Mouse (Mus musculus): Measurements from ENCODE around the gene Olfr458. TPM values are rescaled to one million over a fixed set of nuclear protein-coding genes. Genes with fewer than 3 reads are reported as not detected.

Gene Olfr458
- polyA plus RNA-seq, 1 experiment from 2014 or later, result not detected

GRCm38 (mm10) chr6:42470542-42470941 lies 5.5 kb upstream of the Olfr458 start:
- ATAC-seq (replicated peaks; ENCODE audit: low FRiP score) (no peak), DNase-seq (ENCODE audit: low spot score) (no peak)
- Histone ChIP-seq H3K9ac (ENCODE audit: low read length) (no peak overlapping the region), H3K4me3 (ENCODE audit: low read depth, low read length) (no peak overlapping the region), H3K9me3 (ENCODE audit: control insufficient read depth, low read length) (no peaks in the 10 kb centered on the region), H3K27ac (ENCODE audit: low read depth, low read length) (no peak overlapping the region), H3K4me1 (replicated peaks; ENCODE audit: control insufficient read depth, insufficient read depth, low read length) (no peaks in the 10 kb centered on the region), H3K36me3 (ENCODE audit: control insufficient read depth, insufficient read depth, low read length) (no peaks in the 10 kb centered on the region), H3K27me3 (ENCODE audit: control insufficient read depth, insufficient read depth, low read length) (no peaks in the 10 kb centered on the region), H3K4me2 (ENCODE audit: low read depth, low read length, severe bottlenecking) (no peak overlapping the region)
- WGBS, result 95% methylated on average over 4 of the region's 4 CpGs

GRCm38 (mm10) chr6:42447381-42447780 lies 17.6 kb downstream of the Olfr458 start:
- H3K4me2 ChIP-seq (ENCODE audit: low read depth, low read length, severe bottlenecking), result no peak overlapping the region
- no peaks in the 10 kb centered on the region for H3K36me3 ChIP-seq (ENCODE audit: control insufficient read depth, insufficient read depth, low read length)
- ATAC-seq (replicated peaks; ENCODE audit: low FRiP score) (no peak), DNase-seq (ENCODE audit: low spot score) (no peak)
- H3K27ac ChIP-seq (ENCODE audit: low read depth, low read length), result no peak overlapping the region
- H3K4me1 ChIP-seq (replicated peaks; ENCODE audit: control insufficient read depth, insufficient read depth, low read length), result no peaks in the 10 kb centered on the region
- 79% methylated on average over 2 of the region's 2 CpGs for WGBS
- no peaks in the 10 kb centered on the region for H3K27me3 ChIP-seq (ENCODE audit: control insufficient read depth, insufficient read depth, low read length)
- no peak overlapping the region for H3K9ac ChIP-seq (ENCODE audit: low read length)
- H3K4me3 ChIP-seq (ENCODE audit: low read depth, low read length), result no peak overlapping the region
- no peaks in the 10 kb centered on the region for H3K9me3 ChIP-seq (ENCODE audit: control insufficient read depth, low read length)

- WGBS, result 88% methylated on average over 2 of the region's 2 CpGs
- no peak overlapping the region for H3K27ac ChIP-seq (ENCODE audit: low read depth, low read length)
- ATAC-seq (replicated peaks; ENCODE audit: low FRiP score), result no peak
- no peak overlapping the region for H3K4me3 ChIP-seq (ENCODE audit: low read depth, low read length)
- no peak overlapping the region for H3K4me2 ChIP-seq (ENCODE audit: low read depth, low read length, severe bottlenecking)
- no peak overlapping the region for H3K9ac ChIP-seq (ENCODE audit: low read length)
- DNase-seq (ENCODE audit: low spot score), result no peak
- no peaks in the 10 kb centered on the region for H3K4me1 ChIP-seq (replicated peaks; ENCODE audit: control insufficient read depth, insufficient read depth, low read length)
- no peaks in the 10 kb centered on the region for H3K36me3 ChIP-seq (ENCODE audit: control insufficient read depth, insufficient read depth, low read length)
- H3K9me3 ChIP-seq (ENCODE audit: control insufficient read depth, low read length), result no peaks in the 10 kb centered on the region
- H3K27me3 ChIP-seq (ENCODE audit: control insufficient read depth, insufficient read depth, low read length), result no peaks in the 10 kb centered on the region
Measured at GRCm38 (mm10) chr6:42444491-42444890, 20.5 kb downstream of the Olfr458 start.

- H3K4me2 ChIP-seq (ENCODE audit: low read depth, low read length, severe bottlenecking), result no peak overlapping the region
- ATAC-seq (replicated peaks; ENCODE audit: low FRiP score), result no peak
- H3K4me1 ChIP-seq (replicated peaks; ENCODE audit: control insufficient read depth, insufficient read depth, low read length), result no peaks in the 10 kb centered on the region
- no peak overlapping the region for H3K27ac ChIP-seq (ENCODE audit: low read depth, low read length)
- no peak for DNase-seq (ENCODE audit: low spot score)
- no peaks in the 10 kb centered on the region for H3K9me3 ChIP-seq (ENCODE audit: control insufficient read depth, low read length)
- no peak overlapping the region for H3K9ac ChIP-seq (ENCODE audit: low read length)
- no peak overlapping the region for H3K4me3 ChIP-seq (ENCODE audit: low read depth, low read length)
- 82% methylated on average over 2 of the region's 2 CpGs for WGBS
- no peaks in the 10 kb centered on the region for H3K27me3 ChIP-seq (ENCODE audit: control insufficient read depth, insufficient read depth, low read length)
- H3K36me3 ChIP-seq (ENCODE audit: control insufficient read depth, insufficient read depth, low read length), result no peaks in the 10 kb centered on the region
Measured at GRCm38 (mm10) chr6:42441395-42441794, 23.6 kb downstream of the Olfr458 start.

- Histone ChIP-seq H3K36me3 (ENCODE audit: control insufficient read depth, insufficient read depth, low read length) (no peaks in the 10 kb centered on the region), H3K27ac (ENCODE audit: low read depth, low read length) (no peak overlapping the region), H3K9ac (ENCODE audit: low read length) (no peak overlapping the region), H3K27me3 (ENCODE audit: control insufficient read depth, insufficient read depth, low read length) (no peaks in the 10 kb centered on the region), H3K4me2 (ENCODE audit: low read depth, low read length, severe bottlenecking) (no peak overlapping the region), H3K9me3 (ENCODE audit: control insufficient read depth, low read length) (no peaks in the 10 kb centered on the region), H3K4me1 (replicated peaks; ENCODE audit: control insufficient read depth, insufficient read depth, low read length) (no peaks in the 10 kb centered on the region), H3K4me3 (ENCODE audit: low read depth, low read length) (no peak overlapping the region)
- WGBS, result 65% methylated on average over 2 of the region's 2 CpGs
- ATAC-seq (replicated peaks; ENCODE audit: low FRiP score) (no peak), DNase-seq (ENCODE audit: low spot score) (no peak)
Measured at GRCm38 (mm10) chr6:42435490-42435889, 29.5 kb downstream of the Olfr458 start.

- no peaks in the 10 kb centered on the region for H3K36me3 ChIP-seq (ENCODE audit: control insufficient read depth, insufficient read depth, low read length)
- no peak for DNase-seq (ENCODE audit: low spot score)
- WGBS, result 87% methylated on average over 6 of the region's 6 CpGs
- H3K9ac ChIP-seq (ENCODE audit: low read length), result no peak within 1 kb of the TSS
- no peak within 1 kb of the TSS for H3K4me3 ChIP-seq (ENCODE audit: low read depth, low read length)
- no peaks in the 10 kb centered on the region for H3K9me3 ChIP-seq (ENCODE audit: control insufficient read depth, low read length)
- no peak for ATAC-seq (replicated peaks; ENCODE audit: low FRiP score)
- no peak within 1 kb of the TSS for H3K4me2 ChIP-seq (ENCODE audit: low read depth, low read length, severe bottlenecking)
- no peaks in the 10 kb centered on the region for H3K4me1 ChIP-seq (replicated peaks; ENCODE audit: control insufficient read depth, insufficient read depth, low read length)
- no peaks in the 10 kb centered on the region for H3K27me3 ChIP-seq (ENCODE audit: control insufficient read depth, insufficient read depth, low read length)
- no peak within 1 kb of the TSS for H3K27ac ChIP-seq (ENCODE audit: low read depth, low read length)
Measured at GRCm38 (mm10) chr6:42434446-42434845, 30.6 kb downstream of the Olfr458 start, which contains the start of gene Tas2r126. Gene Tas2r126, plus strand, starts transcription at chr6:42434535.

GRCm38 (mm10) chr6:42433554-42433953 lies 31.4 kb downstream of the Olfr458 start:
- 75% methylated on average over 2 of the region's 2 CpGs for WGBS
- no peak for ATAC-seq (replicated peaks; ENCODE audit: low FRiP score)
- no peak overlapping the region for H3K4me2 ChIP-seq (ENCODE audit: low read depth, low read length, severe bottlenecking)
- no peak overlapping the region for H3K9ac ChIP-seq (ENCODE audit: low read length)
- H3K4me3 ChIP-seq (ENCODE audit: low read depth, low read length), result no peak overlapping the region
- H3K9me3 ChIP-seq (ENCODE audit: control insufficient read depth, low read length), result no peaks in the 10 kb centered on the region
- H3K4me1 ChIP-seq (replicated peaks; ENCODE audit: control insufficient read depth, insufficient read depth, low read length), result no peaks in the 10 kb centered on the region
- no peaks in the 10 kb centered on the region for H3K36me3 ChIP-seq (ENCODE audit: control insufficient read depth, insufficient read depth, low read length)
- no peak for DNase-seq (ENCODE audit: low spot score)
- H3K27me3 ChIP-seq (ENCODE audit: control insufficient read depth, insufficient read depth, low read length), result no peaks in the 10 kb centered on the region
- H3K27ac ChIP-seq (ENCODE audit: low read depth, low read length), result no peak overlapping the region

GRCm38 (mm10) chr6:42426337-42426736 lies 38.7 kb downstream of the Olfr458 start:
- no peak for ATAC-seq (replicated peaks; ENCODE audit: low FRiP score)

GRCm38 (mm10) chr6:42424472-42424871 lies 40.5 kb downstream of the Olfr458 start:
- Histone ChIP-seq H3K9ac (ENCODE audit: low read length) (no peak overlapping the region), H3K9me3 (ENCODE audit: control insufficient read depth, low read length) (no peaks in the 10 kb centered on the region), H3K4me1 (replicated peaks; ENCODE audit: control insufficient read depth, insufficient read depth, low read length) (no peaks in the 10 kb centered on the region), H3K4me3 (ENCODE audit: low read depth, low read length) (no peak overlapping the region), H3K36me3 (ENCODE audit: control insufficient read depth, insufficient read depth, low read length) (no peaks in the 10 kb centered on the region), H3K4me2 (ENCODE audit: low read depth, low read length, severe bottlenecking) (no peak overlapping the region), H3K27me3 (ENCODE audit: control insufficient read depth, insufficient read depth, low read length) (no peaks in the 10 kb centered on the region), H3K27ac (ENCODE audit: low read depth, low read length) (no peak overlapping the region)
- no peak for DNase-seq (ENCODE audit: low spot score)
- no peak for ATAC-seq (replicated peaks; ENCODE audit: low FRiP score)
- 95% methylated on average over 3 of the region's 3 CpGs for WGBS

More at GRCm38 (mm10) chr6:42426337-42426736, 38.7 kb downstream of the Olfr458 start:
- no peak overlapping the region for H3K9ac ChIP-seq (ENCODE audit: low read length)
- no peak overlapping the region for H3K4me3 ChIP-seq (ENCODE audit: low read depth, low read length)
- H3K36me3 ChIP-seq (ENCODE audit: control insufficient read depth, insufficient read depth, low read length), result no peaks in the 10 kb centered on the region
- WGBS, result 87% methylated on average over 4 of the region's 4 CpGs
- H3K27me3 ChIP-seq (ENCODE audit: control insufficient read depth, insufficient read depth, low read length), result no peaks in the 10 kb centered on the region
- no peaks in the 10 kb centered on the region for H3K4me1 ChIP-seq (replicated peaks; ENCODE audit: control insufficient read depth, insufficient read depth, low read length)
- no peak overlapping the region for H3K27ac ChIP-seq (ENCODE audit: low read depth, low read length)
- no peak for DNase-seq (ENCODE audit: low spot score)
- no peak overlapping the region for H3K4me2 ChIP-seq (ENCODE audit: low read depth, low read length, severe bottlenecking)
- H3K9me3 ChIP-seq (ENCODE audit: control insufficient read depth, low read length), result no peaks in the 10 kb centered on the region

Data from forebrain, embryonic 11.5 days (tissue).